In genomic region chr17:7074494-7074893, GRCm38 (mm10) we compare ENCODE assay signal across 9 mouse cellular contexts. TPM values are rescaled to one million over a fixed set of nuclear protein-coding genes. Genes with fewer than 3 reads are reported as not detected.
DNase-seq lines count a peak whose midpoint lies in the region; ATAC-seq lines count a peak whose summit lies in the region.
"Not testable (repeated sequence)": the region's sequence is repeated elsewhere in the genome, so short reads cannot be mapped to it uniquely, and the experiment has no call there.
"Had no signal": no experiment of that assay in that cellular context is flagged by ENCODE, and none has a peak within 500 bp of the region (broad histone marks: within the 10 kb centered on the region; RNA-seq: fewer than 3 reads in every experiment).

No protein-coding gene starts in this region.

- H3K27ac ChIP-seq in hindbrain, embryonic 15.5 days (replicated peaks) = not testable (repeated sequence)

- ATAC-seq in activated CD4-positive, CD25-positive, alpha-beta regulatory T cell, adult 4 months = peak; percentile 77
- ATAC-seq in hindbrain, embryonic 15.5 days (ENCODE audit: low FRiP score, low read depth) = peak; percentile 25; the same call in 1 of the 2 replicates
- ATAC-seq in neutrophil, adult 5-6 weeks (ENCODE audit: extremely low read depth, insufficient number of reproducible peaks, low FRiP score, poor library complexity, severe bottlenecking) = peak; percentile 63

- not testable (repeated sequence) for H3K27me3 ChIP-seq in hindbrain, embryonic 15.5 days

- H3K4me1 ChIP-seq in hindbrain, embryonic 15.5 days (replicated peaks) = not testable (repeated sequence)

- DNase-seq in cerebellum, postnatal 25 days = peak; percentile 37 to 72
- peak; percentile 43 for DNase-seq in gastrocnemius, adult 18-20 months (ENCODE audit: low spot score)
- DNase-seq in layer of hippocampus, postnatal 10 days (ENCODE audit: low spot score in 2 of 2) = peak; percentile 52 to 55
- DNase-seq in lung, postnatal 25 days (ENCODE audit: low spot score) = peak; percentile 26
- DNase-seq in urinary bladder, postnatal 36 days (ENCODE audit: low spot score in 2 of 2) = peak; percentile 4 to 26

- H3K9me3 ChIP-seq in hindbrain, embryonic 15.5 days = not testable (repeated sequence)

- not testable (repeated sequence) for H3K4me2 ChIP-seq in hindbrain, embryonic 15.5 days

- WGBS in hindbrain, embryonic 15.5 days = 45% methylated on average over 3 of the region's 3 CpGs

- H3K4me3 ChIP-seq in hindbrain, embryonic 15.5 days = not testable (repeated sequence)

- H3K9ac ChIP-seq in hindbrain, embryonic 15.5 days = not testable (repeated sequence)

- H3K36me3 ChIP-seq in hindbrain, embryonic 15.5 days = not testable (repeated sequence)

RNA-seq across cellular contexts. Expression of gene Gm1604a, which starts 49.1 kb away (rescaled TPM):
- polyA plus RNA-seq in activated CD4-positive, CD25-positive, alpha-beta regulatory T cell, adult 4 months (2017; shearing (Covaris generic)) = not detected
- not detected for total RNA-seq in gastrocnemius, adult 18-20 months (2021)
- 0.30 TPM in 1 of 2 replicates, not detected in the other for polyA plus RNA-seq in hindbrain, embryonic 15.5 days (2015; fragmentation: Nextera tagmentation; extraction: Ambion mirVana)
- 1 to 10 TPM; 1.2 TPM for total RNA-seq in layer of hippocampus, postnatal 10 days (2021)
- not detected in 2 replicates for total RNA-seq in neutrophil, adult 5-6 weeks (2017)
- total RNA-seq: adrenal gland, adult 8-10 months had no signal

Comparison
In these comparisons a context has a peak if more than half of its experiments do, and no peak if none do; other contexts are left out.
1. ATAC-seq: peak in every context shown above with its lines; median percentile 77 in activated CD4-positive, CD25-positive, alpha-beta regulatory T cell, adult 4 months; 63 in neutrophil, adult 5-6 weeks; 25 in hindbrain, embryonic 15.5 days.